Mouse (Mus musculus) ovary, adult 18-20 months (tissue): ENCODE measurements around the gene Dnajb6.
"Not testable (repeated sequence)": the region's sequence is repeated elsewhere in the genome, so short reads cannot be mapped to it uniquely, and the experiment has no call there.

ENCODE experiments used
- DNase-seq: peaks from one replicate; pipeline ENCODE4 v3.0.0; 2022; ENCODE audit warnings: low spot score, mixed read lengths

Gene Dnajb6

GRCm38 (mm10) chr5:29770935-29771334 lies 35.4 kb downstream of the Dnajb6 start:
- DNase-seq: no peak

GRCm38 (mm10) chr5:29772038-29772437 lies 36.5 kb downstream of the Dnajb6 start:
- DNase-seq: no peak

GRCm38 (mm10) chr5:29772651-29773330 lies 37.3 kb downstream of the Dnajb6 start:
- DNase-seq: no peak

GRCm38 (mm10) chr5:29773460-29774150 lies 38.1 kb downstream of the Dnajb6 start:
- DNase-seq: no peak

- no peak for DNase-seq
These were observed 39.9 kb downstream of the Dnajb6 start for GRCm38 (mm10) chr5:29775437-29775836.

GRCm38 (mm10) chr5:29778029-29778428 lies 42.5 kb downstream of the Dnajb6 start:
- DNase-seq: no peak

GRCm38 (mm10) chr5:29779733-29780132 lies 44.2 kb downstream of the Dnajb6 start:
- DNase-seq: not testable (repeated sequence)

GRCm38 (mm10) chr5:29782261-29782660 lies 46.8 kb downstream of the Dnajb6 start:
- DNase-seq: no peak

GRCm38 (mm10) chr5:29784906-29785305 lies 49.4 kb downstream of the Dnajb6 start:
- not testable (repeated sequence) for DNase-seq

- DNase-seq: not testable (repeated sequence)
These were observed 50.5 kb downstream of the Dnajb6 start for GRCm38 (mm10) chr5:29785953-29786352.

GRCm38 (mm10) chr5:29794933-29795332 lies 59.4 kb downstream of the Dnajb6 start:
- not testable (repeated sequence) for DNase-seq

GRCm38 (mm10) chr5:29808940-29809339 lies 73.5 kb downstream of the Dnajb6 start:
- DNase-seq: no peak

- DNase-seq: not testable (repeated sequence)
These were observed 76.0 kb downstream of the Dnajb6 start for GRCm38 (mm10) chr5:29811377-29811921.

- no peak for DNase-seq
These were observed 81.2 kb downstream of the Dnajb6 start for GRCm38 (mm10) chr5:29816523-29817242.

GRCm38 (mm10) chr5:29817400-29817799 lies 81.9 kb downstream of the Dnajb6 start:
- no peak for DNase-seq

GRCm38 (mm10) chr5:29818287-29818686 lies 82.8 kb downstream of the Dnajb6 start:
- no peak for DNase-seq

- DNase-seq: no peak
These were observed 89.3 kb downstream of the Dnajb6 start for GRCm38 (mm10) chr5:29824796-29825195.

GRCm38 (mm10) chr5:29826780-29827179 lies 91.3 kb downstream of the Dnajb6 start:
- DNase-seq: peak; percentile 18

- no peak for DNase-seq
These were observed 107.1 kb downstream of the Dnajb6 start for GRCm38 (mm10) chr5:29842444-29843166.

- DNase-seq: no peak
These were observed 109.5 kb downstream of the Dnajb6 start for GRCm38 (mm10) chr5:29845038-29845437.

- no peak for DNase-seq
These were observed 112.0 kb downstream of the Dnajb6 start for GRCm38 (mm10) chr5:29847494-29847893.

GRCm38 (mm10) chr5:29848091-29848490 lies 112.6 kb downstream of the Dnajb6 start:
- no peak for DNase-seq
